Mouse (Mus musculus) liver, embryonic 13.5 days (tissue): ENCODE results near the gene Rhbdl2. TPM values are rescaled to one million over a fixed set of nuclear protein-coding genes. Genes with fewer than 3 reads are reported as not detected.

Source experiments
- ATAC-seq: fragments of 200-750 bp; cut with Nextera tagmentation; 2 replicates; pipeline ENCODE4 v1.8.0; 2017; ENCODE audit warnings: low read depth, mild to moderate bottlenecking, moderate number of reproducible peaks, moderate library complexity
- DNase-seq: peaks from one replicate; pipeline ENCODE4 v3.0.0; 2022
- H3K27ac ChIP-seq: fragments of 300-500 bp; sonication (generic); 2 replicates; pipeline ENCODE4 v1.5.1; 2015; ENCODE audit warnings: moderate library complexity, mild to moderate bottlenecking, inconsistent platforms
- H3K27me3 ChIP-seq: fragments of 300-500 bp; sonication (generic); 2 replicates; pipeline ENCODE4 v1.6.1; 2015; ENCODE audit warnings: mild to moderate bottlenecking, inconsistent platforms
- H3K36me3 ChIP-seq: fragments of 300-500 bp; sonication (generic); 2 replicates; pipeline ENCODE4 v1.6.1; 2015; ENCODE audit warnings: mild to moderate bottlenecking, inconsistent platforms
- H3K4me1 ChIP-seq: fragments of 300-500 bp; sonication (generic); replicated peaks from 2 replicates; pipeline ENCODE4 v1.6.1; 2015; ENCODE audit warnings: inconsistent platforms
- H3K4me2 ChIP-seq: fragments of 300-500 bp; sonication (generic); 2 replicates; pipeline ENCODE4 v1.6.1; 2015; ENCODE audit warnings: inconsistent platforms, mild to moderate bottlenecking, moderate library complexity
- H3K4me3 ChIP-seq: fragments of 300-500 bp; sonication (generic); replicated peaks from 2 replicates; pipeline ENCODE4 v1.5.1; 2015; ENCODE audit warnings: mild to moderate bottlenecking, inconsistent platforms
- H3K9ac ChIP-seq: fragments of 300-500 bp; sonication (generic); 2 replicates; pipeline ENCODE4 v1.6.1; 2015; ENCODE audit warnings: mild to moderate bottlenecking, inconsistent platforms
- H3K9me3 ChIP-seq: fragments of 300-500 bp; sonication (generic); replicated peaks from 2 replicates; pipeline ENCODE4 v1.6.1; 2016; ENCODE audit warnings: inconsistent platforms
- WGBS: fragments of 180-500 bp; shearing (Covaris S2); methylation state at CpG from one replicate; pipeline ENCODE4 v1.1.7; 2015; ENCODE audit not compliant: insufficient replicate concordance; 5-methylcytosine and 5-hydroxymethylcytosine counted together
- polyA plus RNA-seq: library from polyadenylated mRNA; unstranded; fragments of >200 nt; fragmentation: Nextera tagmentation; extraction: Ambion mirVana; gene quantifications from 2 replicates; pipeline ENCODE4 v1.2.1, GENCODE M21; 2015

Rhbdl2 gene
- polyA plus RNA-seq, 1 experiment from 2014 or later = not detected

- no peaks in the 10 kb centered on the region for H3K4me1 ChIP-seq
- DNase-seq (no peak), ATAC-seq (no peak)
- no peak overlapping the region for H3K27ac ChIP-seq
- no peak overlapping the region for H3K4me2 ChIP-seq
- H3K9me3 ChIP-seq = no peaks in the 10 kb centered on the region
- no peaks in the 10 kb centered on the region for H3K36me3 ChIP-seq
- WGBS = 48% methylated on average over 4 of the region's 4 CpGs
- no peak overlapping the region for H3K9ac ChIP-seq
- H3K4me3 ChIP-seq = no peak overlapping the region
- H3K27me3 ChIP-seq = no peaks in the 10 kb centered on the region
Measured at GRCm38 (mm10) chr4:123819093-123819610, 31.5 kb downstream of the Rhbdl2 start.

- Histone ChIP-seq H3K27me3 (no peaks in the 10 kb centered on the region), H3K36me3 (no peaks in the 10 kb centered on the region), H3K4me3 (no peak overlapping the region), H3K27ac (no peak overlapping the region), H3K4me1 (no peaks in the 10 kb centered on the region), H3K9me3 (no peaks in the 10 kb centered on the region; the same call in 1 of the 2 replicates), H3K4me2 (no peak overlapping the region), H3K9ac (no peak overlapping the region)
- ATAC-seq (no peak), DNase-seq (no peak)
- WGBS = 64% methylated on average over 8 of the region's 8 CpGs
Measured at GRCm38 (mm10) chr4:123842126-123842525, 54.5 kb downstream of the Rhbdl2 start.

GRCm38 (mm10) chr4:123856888-123857287 is 69.2 kb downstream of the Rhbdl2 start:
- no peaks in the 10 kb centered on the region for H3K36me3 ChIP-seq
- no peak overlapping the region for H3K4me2 ChIP-seq
- ATAC-seq (no peak), DNase-seq (no peak)
- H3K4me3 ChIP-seq = no peak overlapping the region
- WGBS = 48% methylated on average over 4 of the region's 4 CpGs
- no peaks in the 10 kb centered on the region for H3K4me1 ChIP-seq
- no peak overlapping the region for H3K9ac ChIP-seq
- no peaks in the 10 kb centered on the region for H3K27me3 ChIP-seq
- H3K27ac ChIP-seq = no peak overlapping the region
- H3K9me3 ChIP-seq = no peaks in the 10 kb centered on the region

GRCm38 (mm10) chr4:123858090-123858489 is 70.4 kb downstream of the Rhbdl2 start:
- H3K36me3 ChIP-seq = no peaks in the 10 kb centered on the region
- no peak overlapping the region for H3K4me3 ChIP-seq
- H3K9ac ChIP-seq = no peak overlapping the region
- no peak overlapping the region for H3K27ac ChIP-seq
- no peaks in the 10 kb centered on the region for H3K27me3 ChIP-seq
- H3K4me1 ChIP-seq = no peaks in the 10 kb centered on the region
- H3K9me3 ChIP-seq = no peaks in the 10 kb centered on the region
- no peak for ATAC-seq
- WGBS = 60% methylated on average over 7 of the region's 7 CpGs
- no peak for DNase-seq
- no peak overlapping the region for H3K4me2 ChIP-seq

GRCm38 (mm10) chr4:123859379-123859778 is 71.7 kb downstream of the Rhbdl2 start, which contains the start of gene 4933427I04Rik:
4933427I04Rik (plus strand) TSS chr4:123859679.
- 59% methylated on average over 3 of the region's 3 CpGs for WGBS
- H3K4me2 ChIP-seq = no peak within 1 kb of the TSS
- no peaks in the 10 kb centered on the region for H3K36me3 ChIP-seq
- no peak within 1 kb of the TSS for H3K4me3 ChIP-seq
- no peaks in the 10 kb centered on the region for H3K27me3 ChIP-seq
- no peaks in the 10 kb centered on the region for H3K4me1 ChIP-seq
- H3K27ac ChIP-seq = no peak within 1 kb of the TSS
- H3K9ac ChIP-seq = no peak within 1 kb of the TSS
- no peak for ATAC-seq
- no peaks in the 10 kb centered on the region for H3K9me3 ChIP-seq
- DNase-seq = no peak

GRCm38 (mm10) chr4:123859803-123860202 is 72.1 kb downstream of the Rhbdl2 start:
- DNase-seq (no peak), ATAC-seq (no peak)
- H3K36me3 ChIP-seq = no peaks in the 10 kb centered on the region
- H3K4me1 ChIP-seq = no peaks in the 10 kb centered on the region
- no peaks in the 10 kb centered on the region for H3K9me3 ChIP-seq
- no peak overlapping the region for H3K9ac ChIP-seq
- 31% methylated on average over 2 of the region's 2 CpGs for WGBS
- H3K27me3 ChIP-seq = no peaks in the 10 kb centered on the region
- H3K4me2 ChIP-seq = no peak overlapping the region
- H3K27ac ChIP-seq = no peak overlapping the region
- no peak overlapping the region for H3K4me3 ChIP-seq

- WGBS = 61% methylated on average over 5 of the region's 5 CpGs
- ATAC-seq = no peak
- Histone ChIP-seq H3K9ac (no peak overlapping the region), H3K27ac (no peak overlapping the region), H3K4me1 (no peaks in the 10 kb centered on the region), H3K36me3 (no peaks in the 10 kb centered on the region), H3K27me3 (no peaks in the 10 kb centered on the region), H3K9me3 (no peaks in the 10 kb centered on the region), H3K4me2 (no peak overlapping the region), H3K4me3 (no peak overlapping the region)
- no peak for DNase-seq
Measured at GRCm38 (mm10) chr4:123860621-123861020, 72.9 kb downstream of the Rhbdl2 start.

Other genes starting within 250 kb of the Rhbdl2 start
- gene Macf1, start 103.5 kb upstream of the Rhbdl2 start, polyA plus RNA-seq = 9.5 and 9.8 TPM in 2 replicates
- 192 and 201 TPM in 2 replicates for gene Ndufs5, start 69.7 kb upstream of the Rhbdl2 start, polyA plus RNA-seq
- gene Akirin1, start 37.5 kb upstream of the Rhbdl2 start, polyA plus RNA-seq = 28.3 and 31.7 TPM in 2 replicates
- not detected in 2 replicates for gene 4933427I04Rik, start 71.8 kb downstream of the Rhbdl2 start, polyA plus RNA-seq
- 79.1 and 85.2 TPM in 2 replicates for gene Mycbp, start 117.0 kb downstream of the Rhbdl2 start, polyA plus RNA-seq
- 21.4 and 25.4 TPM in 2 replicates for gene Rragc, start 129.6 kb downstream of the Rhbdl2 start, polyA plus RNA-seq
- not detected in 2 replicates for gene 4930535I16Rik, start 130.1 kb downstream of the Rhbdl2 start, polyA plus RNA-seq